Mouse (Mus musculus) myocyte (in vitro differentiated cells): ENCODE data around the gene Sin3a. TPM values are rescaled to one million over a fixed set of nuclear protein-coding genes. Genes with fewer than 3 reads are reported as not detected.

ENCODE experiments used
- H3K27me3 ChIP-seq: one replicate; pipeline ENCODE4 v1.6.1; 2011; ENCODE audit not compliant: control insufficient read depth, insufficient read depth, insufficient read length
- H3K36me3 ChIP-seq: one replicate; pipeline ENCODE4 v1.6.1; 2011; ENCODE audit not compliant: control insufficient read depth, insufficient read depth
- H3K4me2 ChIP-seq: one replicate; pipeline ENCODE4 v1.6.1; 2011; ENCODE audit warnings: low read depth, control low read depth
- H3K4me3 ChIP-seq: one replicate; pipeline ENCODE4 v1.5.1; 2011; ENCODE audit warnings: mild to moderate bottlenecking, control low read depth, moderate library complexity
- H3K79me2 ChIP-seq: one replicate; pipeline ENCODE4 v1.6.1; 2011; ENCODE audit not compliant: control insufficient read depth, insufficient read depth
- H3ac ChIP-seq: one replicate; pipeline ENCODE4 v1.6.1; 2011; ENCODE audit not compliant: control insufficient read depth, insufficient read length
- CEBPB ChIP-seq: IDR thresholded peaks from 2 replicates; pipeline ENCODE4 v1.6.1; 2011; ENCODE audit warnings: mild to moderate bottlenecking, moderate library complexity; ENCODE audit not compliant: poor library complexity, insufficient read depth, severe bottlenecking
- E2F4 ChIP-seq: IDR thresholded peaks from one replicate; pipeline ENCODE4 v1.6.1; 2011; ENCODE audit warnings: mild to moderate bottlenecking, control low read depth, moderate library complexity; ENCODE audit not compliant: insufficient read depth
- MAX ChIP-seq: IDR thresholded peaks from one replicate; pipeline ENCODE4 v1.6.1; 2011; ENCODE audit warnings: low read depth, mild to moderate bottlenecking, control low read depth
- MYOD1 ChIP-seq, 3 experiments: IDR thresholded peaks; one replicate each; pipeline ENCODE4 v1.6.1; 2011; ENCODE audit warnings: control low read depth in 2 of 3, low read depth in 2 of 3, mild to moderate bottlenecking in 2 of 3, moderate library complexity in 1 of 3; ENCODE audit not compliant: insufficient read length in 2 of 3, control insufficient read depth in 1 of 3
- MYOG ChIP-seq, 3 experiments: IDR thresholded peaks; one replicate each; pipeline ENCODE4 v1.6.1; 2011; ENCODE audit warnings: control low read depth in 2 of 3, low read depth in 2 of 3, mild to moderate bottlenecking in 2 of 3; ENCODE audit not compliant: insufficient read length in 2 of 3, control insufficient read depth in 1 of 3, insufficient read depth in 1 of 3
- POLR2A ChIP-seq: IDR thresholded peaks from one replicate; pipeline ENCODE4 v1.6.1; 2011; ENCODE audit warnings: low read depth, mild to moderate bottlenecking, control low read depth, moderate library complexity; ENCODE audit not compliant: insufficient read length
- POLR2AphosphoS2 ChIP-seq: IDR thresholded peaks from one replicate; pipeline ENCODE4 v1.6.1; 2011; ENCODE audit warnings: low read depth, control low read depth; ENCODE audit not compliant: insufficient read length
- REST ChIP-seq: IDR thresholded peaks from one replicate; pipeline ENCODE4 v1.6.1; 2011; ENCODE audit warnings: mild to moderate bottlenecking, control low read depth, moderate library complexity; ENCODE audit not compliant: insufficient read depth, insufficient read length
- SRF ChIP-seq: IDR thresholded peaks from one replicate; pipeline ENCODE4 v1.6.1; 2011; ENCODE audit warnings: low read depth; ENCODE audit not compliant: control insufficient read depth, insufficient read length
- TCF12 ChIP-seq: IDR thresholded peaks from one replicate; pipeline ENCODE4 v1.6.1; 2011; ENCODE audit warnings: mild to moderate bottlenecking, control low read depth; ENCODE audit not compliant: poor library complexity, insufficient read depth, severe bottlenecking
- TCF3 ChIP-seq: IDR thresholded peaks from one replicate; pipeline ENCODE4 v1.6.1; 2011; ENCODE audit warnings: low read depth, control low read depth; ENCODE audit not compliant: insufficient read length
- USF1 ChIP-seq: IDR thresholded peaks from one replicate; pipeline ENCODE4 v1.6.1; 2011; ENCODE audit warnings: low read depth, mild to moderate bottlenecking, control low read depth, moderate library complexity
- polyA plus RNA-seq: library from polyadenylated mRNA; unstranded; fragments of >200 nt; fragmentation: generic; extraction: Trizol; gene quantifications from one replicate; pipeline ENCODE4 v1.2.1, GENCODE M21; 2012; ENCODE audit warnings: missing spikeins

Gene Sin3a
- polyA plus RNA-seq, 1 experiment: 13.3 TPM

DNA sequence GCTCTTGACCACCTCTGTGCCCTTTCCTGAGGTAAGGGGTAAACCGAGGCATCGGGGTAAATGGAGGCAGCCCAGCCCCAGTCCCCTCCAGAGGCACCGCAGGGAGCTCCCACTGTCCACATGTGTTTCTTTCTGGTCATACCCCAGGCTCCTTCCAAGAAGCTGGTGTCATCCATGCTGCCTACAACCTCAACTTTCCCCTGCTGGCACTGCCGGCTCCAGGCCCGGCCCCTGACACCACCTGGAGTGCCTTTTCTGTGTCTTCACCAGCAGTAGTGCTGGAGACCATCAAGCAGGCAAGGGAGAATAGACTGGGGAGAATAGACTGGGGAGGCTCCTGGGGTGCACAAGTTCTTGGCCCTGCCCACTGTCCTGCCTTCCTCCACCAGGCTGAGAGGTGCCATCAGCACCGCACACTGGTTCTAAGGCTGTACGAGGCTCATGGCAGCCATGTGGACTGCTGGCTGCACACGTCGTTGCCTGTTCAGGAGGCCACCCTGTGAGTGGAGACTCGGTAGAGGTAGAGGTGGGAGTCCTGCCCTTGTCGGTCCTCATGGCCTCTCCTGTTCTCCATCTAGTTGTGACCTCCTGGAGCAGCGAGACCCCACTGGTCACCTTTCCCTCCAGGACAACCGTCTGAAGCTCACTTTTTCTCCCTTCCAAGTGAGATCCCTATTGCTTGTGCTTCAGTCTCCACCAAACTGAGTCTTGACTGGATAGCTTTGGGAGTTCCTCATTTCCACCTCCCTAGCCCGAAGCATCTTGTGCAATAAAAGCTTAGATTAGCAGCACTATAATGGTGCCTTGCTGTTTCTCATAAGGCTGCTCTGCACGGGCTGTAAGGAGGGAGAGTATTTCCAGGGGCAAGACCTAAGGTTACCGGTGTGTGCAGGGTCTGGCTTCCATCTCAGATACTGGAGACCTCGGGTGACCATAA is 69.8 kb downstream of the Sin3a start:
- Histone ChIP-seq H3K27me3 (no peaks in the 10 kb centered on the region), H3K79me2 (no peaks in the 10 kb centered on the region), H3K36me3 (peaks cover 4% of the 10 kb centered on the region), H3K4me2 (no peak overlapping the region), H3K4me3 (no peak overlapping the region), H3ac (no peak overlapping the region)
- TF ChIP-seq REST (no peak), POLR2AphosphoS2 (no peak), MYOG (IDR thresholded peaks at IDR 0.05; ENCODE audit: control insufficient read depth in 1 of 3, insufficient read depth in 1 of 3, insufficient read length in 2 of 3, low read depth in 2 of 3) (no peak), MYOD1 (IDR thresholded peaks at IDR 0.05; ENCODE audit: control insufficient read depth in 1 of 3, insufficient read length in 2 of 3, low read depth in 2 of 3) (no peak), SRF (no peak)

DNA sequence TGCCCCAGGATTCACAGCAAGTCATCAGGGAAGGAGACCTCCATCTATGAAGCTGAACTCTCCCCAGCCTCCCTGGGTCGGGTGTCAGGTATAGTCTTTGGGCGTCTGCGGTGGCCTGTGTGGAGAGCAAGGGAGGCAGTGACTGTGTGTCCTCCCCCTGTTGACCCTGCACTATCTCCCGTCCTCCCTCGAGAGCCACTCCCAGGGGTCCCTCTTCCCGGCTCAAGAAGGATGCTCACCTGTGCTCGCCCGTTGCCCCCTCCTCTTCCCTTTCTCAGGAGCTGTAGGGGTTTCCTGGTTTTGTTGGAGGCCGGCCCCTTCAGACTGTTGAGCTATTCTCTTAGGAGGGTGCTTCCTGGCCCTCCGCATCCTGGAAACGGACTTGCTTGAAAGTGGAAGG is 71.4 kb downstream of the Sin3a start:
- Histone ChIP-seq H3K27me3 (no peaks in the 10 kb centered on the region), H3K4me2 (no peak overlapping the region), H3K4me3 (no peak overlapping the region), H3ac (no peak overlapping the region), H3K79me2 (no peaks in the 10 kb centered on the region), H3K36me3 (peaks cover 4% of the 10 kb centered on the region)
- TF ChIP-seq TCF3 (no peak), REST (no peak), CEBPB (no peak), MAX (no peak), MYOD1 (IDR thresholded peaks at IDR 0.05; ENCODE audit: control insufficient read depth in 1 of 3, insufficient read length in 2 of 3, low read depth in 2 of 3) (no peak), POLR2A (no peak), SRF (no peak), USF1 (no peak), POLR2AphosphoS2 (no peak), E2F4 (no peak), TCF12 (no peak), MYOG (IDR thresholded peaks at IDR 0.05; ENCODE audit: control insufficient read depth in 1 of 3, insufficient read depth in 1 of 3, insufficient read length in 2 of 3, low read depth in 2 of 3) (no peak)

DNA sequence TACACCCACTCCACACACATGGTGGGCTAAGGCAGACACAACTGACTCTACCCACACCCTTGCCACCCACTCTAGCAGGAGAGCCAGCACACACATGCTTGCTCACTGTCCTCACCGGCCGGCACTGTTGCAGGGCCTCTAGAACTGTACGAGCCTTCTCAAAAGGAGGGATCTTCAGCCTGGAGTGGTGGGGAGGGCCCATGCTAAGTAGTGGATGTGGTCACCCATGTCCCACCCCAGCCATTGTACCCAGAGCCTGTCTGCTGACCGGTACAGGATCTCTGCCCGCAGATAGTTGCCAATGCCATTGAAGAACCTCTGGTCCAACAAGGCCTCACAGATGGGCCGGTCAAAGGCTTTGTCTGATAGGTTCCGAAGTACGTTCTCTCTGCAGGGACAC is 73.0 kb downstream of the Sin3a start:
- Histone ChIP-seq H3K4me2 (no peak overlapping the region), H3ac (no peak overlapping the region), H3K36me3 (no peaks in the 10 kb centered on the region), H3K4me3 (no peak overlapping the region), H3K79me2 (no peaks in the 10 kb centered on the region), H3K27me3 (no peaks in the 10 kb centered on the region)
- TF ChIP-seq USF1 (no peak), CEBPB (no peak)

DNA sequence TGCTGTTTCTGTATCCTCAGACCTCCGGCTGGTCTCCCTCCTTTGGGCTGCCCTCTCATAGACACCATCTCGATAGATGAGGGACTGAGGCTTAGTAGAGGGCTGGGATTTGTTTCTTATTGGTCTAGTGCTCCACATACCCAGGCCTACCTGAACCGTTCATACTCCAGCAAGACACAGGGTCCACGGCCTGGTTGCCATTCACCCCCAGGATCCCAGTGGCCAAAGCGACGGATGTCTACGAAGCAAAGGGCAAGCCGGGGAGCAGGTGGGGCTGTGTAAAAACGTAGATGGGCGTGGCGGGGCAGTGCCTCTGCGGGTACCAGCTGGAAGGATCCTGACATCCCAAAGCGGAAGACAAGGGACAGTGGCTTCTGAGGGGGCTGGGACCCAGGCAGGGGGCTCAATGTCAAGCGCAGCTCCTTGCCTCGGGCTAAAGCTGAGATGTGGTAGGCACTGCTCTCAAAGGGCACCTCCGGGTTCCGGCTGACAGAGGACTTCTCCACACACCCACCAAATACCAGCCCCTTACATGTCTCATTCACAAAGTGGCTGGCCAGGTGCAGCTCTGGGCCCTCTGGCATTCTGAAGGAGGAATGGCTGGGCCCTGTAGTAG is 74.7 kb downstream of the Sin3a start:
- Histone ChIP-seq H3K79me2 (no peaks in the 10 kb centered on the region), H3K4me2 (peak overlapping the region; percentile 89), H3K36me3 (no peaks in the 10 kb centered on the region), H3K27me3 (no peaks in the 10 kb centered on the region), H3K4me3 (peak overlapping the region; percentile 37), H3ac (no peak overlapping the region)
- TF ChIP-seq CEBPB: no peak

DNA sequence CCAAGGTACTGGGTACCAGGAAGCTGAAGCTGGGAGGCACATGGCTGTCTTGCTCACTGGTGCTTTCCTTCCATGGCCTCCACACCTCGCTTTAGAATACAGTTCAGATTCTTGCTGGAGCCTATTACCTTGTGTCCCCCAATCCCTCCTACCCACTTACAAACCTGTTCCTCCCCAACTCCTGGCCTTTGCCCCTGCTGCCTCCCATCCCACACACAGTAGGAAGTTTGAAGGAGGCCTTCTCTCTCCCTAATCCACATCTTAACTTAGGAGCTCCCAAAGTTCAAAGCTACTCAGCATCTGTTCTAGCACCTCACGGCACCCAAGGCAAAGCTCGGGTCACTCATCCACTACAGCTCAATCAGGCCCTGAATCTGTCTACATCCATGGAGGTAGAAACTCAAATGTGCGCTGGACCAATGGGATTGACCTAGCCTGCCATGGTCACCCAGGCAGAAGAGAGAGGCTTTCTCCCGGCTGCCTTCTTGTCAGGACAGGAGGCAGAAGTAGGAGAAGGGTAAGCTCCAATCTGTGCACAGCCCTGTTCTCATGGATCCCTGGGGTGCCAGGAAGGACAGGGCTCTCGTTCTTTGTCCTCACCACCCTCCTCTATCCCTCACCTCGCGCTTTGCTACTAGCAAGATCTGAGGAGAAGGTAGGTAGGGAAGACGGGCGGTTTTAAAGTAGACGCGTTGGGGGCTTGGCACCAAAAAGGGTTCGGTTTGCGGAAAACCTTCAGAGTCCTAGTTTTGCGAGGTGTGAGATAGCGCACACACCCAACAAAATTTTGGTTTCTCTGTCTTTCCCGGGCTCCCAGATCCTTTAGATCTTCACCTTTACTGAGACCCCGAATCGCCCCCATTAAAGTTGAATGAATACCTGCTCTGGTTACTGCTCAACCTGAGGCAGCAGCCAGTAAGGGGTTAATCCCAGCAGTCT is 75.6 kb downstream of the Sin3a start:
- TF ChIP-seq TCF3: no peak
- no peak for TF ChIP-seq USF1
- no peak for TF ChIP-seq MYOD1 (IDR thresholded peaks at IDR 0.05; ENCODE audit: control insufficient read depth in 1 of 3, insufficient read length in 2 of 3, low read depth in 2 of 3)
- TF ChIP-seq MAX: no peak
- TF ChIP-seq POLR2A: no peak
- no peak for TF ChIP-seq POLR2AphosphoS2
- no peak for TF ChIP-seq CEBPB
- no peak for TF ChIP-seq REST
- TF ChIP-seq MYOG (IDR thresholded peaks at IDR 0.05; ENCODE audit: control insufficient read depth in 1 of 3, insufficient read depth in 1 of 3, insufficient read length in 2 of 3, low read depth in 2 of 3): no peak
- TF ChIP-seq TCF12: no peak
- no peak for TF ChIP-seq E2F4
- TF ChIP-seq SRF: no peak
- Histone ChIP-seq H3K4me3 (peak overlapping the region; percentile 37), H3K4me2 (peak overlapping the region; percentile 89), H3K79me2 (no peaks in the 10 kb centered on the region), H3ac (no peak overlapping the region), H3K27me3 (no peaks in the 10 kb centered on the region), H3K36me3 (no peaks in the 10 kb centered on the region)
